Mouse (Mus musculus) liver, adult 2 months (tissue): Measurements from ENCODE around the gene Hoxd12. TPM values are rescaled to one million over a fixed set of nuclear protein-coding genes. Genes with fewer than 3 reads are reported as not detected.

Experiments
- DNase-seq: peaks from one replicate; pipeline ENCODE4 v3.0.0-alpha.2; 2011; ENCODE audit warnings: low read depth, low spot score; ENCODE audit errors: extremely low read depth
- H3K27ac ChIP-seq: fragments of 200-500 bp; replicated peaks from 2 replicates; pipeline ENCODE4 v1.5.1; 2012; ENCODE audit warnings: low read depth, mild to moderate bottlenecking, control low read depth, inconsistent platforms, low read length; ENCODE audit not compliant: insufficient read depth
- H3K27me3 ChIP-seq: fragments of 200-500 bp; 2 replicates; pipeline ENCODE4 v1.6.1; 2012; ENCODE audit warnings: mild to moderate bottlenecking, moderate library complexity, low read length, inconsistent platforms; ENCODE audit not compliant: control insufficient read depth, insufficient read depth
- H3K36me3 ChIP-seq: fragments of 200-500 bp; 2 replicates; pipeline ENCODE4 v1.6.1; 2012; ENCODE audit warnings: low read length, inconsistent platforms; ENCODE audit not compliant: control insufficient read depth, insufficient read depth
- H3K4me1 ChIP-seq: fragments of 200-500 bp; 2 replicates; pipeline ENCODE4 v1.6.1; 2011; ENCODE audit warnings: low read length; ENCODE audit not compliant: control insufficient read depth, insufficient read depth
- H3K4me3 ChIP-seq: fragments of 200-500 bp; 2 replicates; pipeline ENCODE4 v1.5.1; 2011; ENCODE audit warnings: low read depth, mild to moderate bottlenecking, control low read depth, low read length, moderate library complexity; ENCODE audit not compliant: insufficient read depth
- H3K79me2 ChIP-seq: fragments of 200-500 bp; 2 replicates; pipeline ENCODE4 v1.6.1; 2012; ENCODE audit warnings: inconsistent platforms, mild to moderate bottlenecking, low read length, moderate library complexity; ENCODE audit not compliant: control insufficient read depth, insufficient read depth
- H3K9ac ChIP-seq: fragments of 200-500 bp; 2 replicates; pipeline ENCODE4 v1.6.1; 2012; ENCODE audit warnings: low read depth, mild to moderate bottlenecking, control low read depth, inconsistent platforms, low read length
- CTCF ChIP-seq: fragments of 200-500 bp; IDR thresholded peaks from 2 replicates; pipeline ENCODE4 v1.5.1; 2011; ENCODE audit warnings: low read depth, low read length, control low read depth
- POLR2A ChIP-seq: fragments of 200-500 bp; IDR thresholded peaks from 2 replicates; pipeline ENCODE4 v1.6.1; 2011; ENCODE audit warnings: low read length, control low read depth; ENCODE audit not compliant: insufficient read depth; ENCODE audit errors: extremely low read depth
- WGBS: fragments of 180-500 bp; shearing (Covaris S2); methylation state at CpG from one replicate; pipeline ENCODE4 v1.1.7; 2018; 5-methylcytosine and 5-hydroxymethylcytosine counted together
- polyA plus RNA-seq: library from polyadenylated mRNA; depleted of rRNA; stranded (reverse); fragments of >200 nt; gene quantifications from 2 replicates; pipeline ENCODE4 v1.2.3, GENCODE M21; 2012
- total RNA-seq: library from RNA; depleted of rRNA; stranded (reverse); fragments of >200 nt; gene quantifications from 2 replicates; pipeline ENCODE4 v1.2.3, GENCODE M21; 2014

Hoxd12 gene
- total and polyA plus RNA-seq, 2 experiments = not detected

- WGBS = 10% methylated on average over 1 of the region's 1 CpGs
- H3K27me3 ChIP-seq = peaks cover 55% of the 10 kb centered on the region
Measured at GRCm38 (mm10) chr2:74695383-74695782, 20.6 kb downstream of the Hoxd12 start.

GRCm38 (mm10) chr2:74695813-74696430 lies 21.1 kb downstream of the Hoxd12 start:
- H3K36me3 ChIP-seq = no peaks in the 10 kb centered on the region
- TF ChIP-seq CTCF (no peak), POLR2A (no peak)
- H3K27me3 ChIP-seq = peaks cover 59% of the 10 kb centered on the region
- H3K4me1 ChIP-seq = 0 out of 2 replicates have a peak, but pooled peaks cover 1% of the 10 kb centered on the region
- no peak for DNase-seq
- no peak overlapping the region for H3K9ac ChIP-seq
- 7% methylated on average over 7 of the region's 7 CpGs for WGBS
- H3K79me2 ChIP-seq = no peaks in the 10 kb centered on the region
- H3K4me3 ChIP-seq = no peak overlapping the region
- H3K27ac ChIP-seq = no peak overlapping the region

More at GRCm38 (mm10) chr2:74695383-74695782, 20.6 kb downstream of the Hoxd12 start:
- Histone ChIP-seq H3K79me2 (no peaks in the 10 kb centered on the region), H3K4me3 (no peak overlapping the region), H3K27ac (no peak overlapping the region), H3K9ac (no peak overlapping the region), H3K4me1 (0 out of 2 replicates have a peak, but pooled peaks cover 1% of the 10 kb centered on the region), H3K36me3 (no peaks in the 10 kb centered on the region)
- no peak for TF ChIP-seq CTCF
- TF ChIP-seq POLR2A = no peak
- no peak for DNase-seq

DNA sequence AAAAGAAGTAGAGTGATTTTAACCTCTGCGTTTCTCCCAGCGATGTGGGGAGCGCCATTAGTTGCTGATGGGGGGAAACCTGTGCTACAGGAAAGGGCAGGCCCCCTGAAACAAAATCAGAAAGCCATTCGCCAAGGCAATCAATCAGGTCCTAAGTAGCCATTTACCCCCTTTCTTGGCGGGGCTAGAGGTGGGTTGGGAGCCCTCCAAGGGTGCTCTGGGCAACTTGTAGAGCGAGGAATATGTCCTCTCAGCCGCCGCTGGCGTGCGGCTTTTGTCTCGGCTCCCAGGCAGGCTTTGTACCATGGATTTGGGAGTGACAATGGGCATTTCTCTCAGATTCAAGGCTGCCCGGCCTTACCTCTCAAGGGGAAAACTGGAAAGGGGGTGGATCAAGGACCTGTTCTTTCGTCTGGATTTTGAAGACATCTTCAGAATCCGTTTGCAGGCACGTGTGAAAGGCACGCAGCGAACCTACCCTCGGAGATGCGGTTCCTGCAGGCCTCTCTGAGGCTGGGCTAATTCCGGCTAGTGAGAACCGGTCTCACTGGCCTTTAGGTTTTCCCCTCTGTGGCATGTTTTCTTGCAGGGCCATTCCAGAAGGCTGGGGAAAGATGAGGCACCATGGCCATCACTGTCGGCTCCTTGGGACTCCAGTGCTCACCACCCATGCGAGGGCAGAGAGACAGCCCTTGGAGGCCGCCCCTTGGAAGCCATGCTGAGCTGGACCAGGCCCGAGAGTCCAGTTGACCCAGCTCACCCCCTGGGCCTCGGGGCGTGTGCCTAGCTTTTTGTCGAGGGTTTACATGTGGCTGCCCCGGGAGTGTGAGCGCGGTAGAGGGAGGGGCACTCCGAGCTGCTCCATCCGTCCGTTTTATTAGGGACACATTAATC lies 21.9 kb downstream of the Hoxd12 start:
- DNase-seq = no peak
- peaks cover 52% of the 10 kb centered on the region for H3K27me3 ChIP-seq
- no peak for TF ChIP-seq CTCF
- TF ChIP-seq POLR2A = no peak
- H3K4me3 ChIP-seq = no peak overlapping the region
- H3K4me1 ChIP-seq = 0 out of 2 replicates have a peak, but pooled peaks cover 1% of the 10 kb centered on the region
- no peak overlapping the region for H3K27ac ChIP-seq
- 8% methylated on average over 34 of the region's 34 CpGs for WGBS
- no peaks in the 10 kb centered on the region for H3K79me2 ChIP-seq
- no peaks in the 10 kb centered on the region for H3K36me3 ChIP-seq
- no peak overlapping the region for H3K9ac ChIP-seq

DNA sequence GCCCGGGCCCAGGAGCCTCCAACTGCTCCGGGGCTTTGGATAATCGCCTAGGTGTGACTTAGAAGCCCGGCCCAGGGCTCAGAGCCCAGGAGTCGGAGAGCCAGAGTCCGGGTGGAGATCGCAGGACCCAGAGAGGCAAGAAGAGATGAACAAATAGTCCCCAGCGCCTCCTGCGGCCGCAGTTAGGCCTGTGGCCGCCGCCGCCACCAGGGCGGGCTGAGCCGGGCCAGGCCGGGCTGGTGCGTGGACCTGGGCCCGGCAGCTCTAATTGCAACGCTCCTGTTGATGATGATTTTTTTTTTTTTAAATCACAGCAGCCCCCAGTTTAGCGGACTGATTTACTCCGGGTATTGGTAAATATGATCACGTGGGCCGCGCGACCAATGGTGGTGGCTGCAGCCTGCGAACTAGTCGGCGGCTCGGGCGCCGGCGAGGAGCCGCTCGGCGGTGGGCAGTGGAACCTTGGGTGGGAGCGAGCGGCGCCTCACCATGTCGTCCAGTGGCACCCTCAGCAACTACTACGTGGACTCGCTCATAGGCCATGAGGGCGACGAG lies 22.8 kb downstream of the Hoxd12 start, which contains the start of gene Hoxd9:
Gene Hoxd9 (plus strand): TSS at position 161 of the 555 bp plus-strand sequence.
- H3K4me3 ChIP-seq = peak within 1 kb of the TSS; percentile 34; the same call in 1 of the 2 replicates
- no peak for DNase-seq
- peak; percentile 20; the same call in 1 of the 2 replicates for TF ChIP-seq CTCF
- no peak for TF ChIP-seq POLR2A
- no peak within 1 kb of the TSS for H3K9ac ChIP-seq
- H3K79me2 ChIP-seq = no peaks in the 10 kb centered on the region
- H3K4me1 ChIP-seq = 0 out of 2 replicates have a peak, but pooled peaks cover 1% of the 10 kb centered on the region
- no peak within 1 kb of the TSS for H3K27ac ChIP-seq
- no peaks in the 10 kb centered on the region for H3K36me3 ChIP-seq
- peaks cover 43% of the 10 kb centered on the region for H3K27me3 ChIP-seq
- 2% methylated on average over 41 of the region's 43 CpGs for WGBS

DNA sequence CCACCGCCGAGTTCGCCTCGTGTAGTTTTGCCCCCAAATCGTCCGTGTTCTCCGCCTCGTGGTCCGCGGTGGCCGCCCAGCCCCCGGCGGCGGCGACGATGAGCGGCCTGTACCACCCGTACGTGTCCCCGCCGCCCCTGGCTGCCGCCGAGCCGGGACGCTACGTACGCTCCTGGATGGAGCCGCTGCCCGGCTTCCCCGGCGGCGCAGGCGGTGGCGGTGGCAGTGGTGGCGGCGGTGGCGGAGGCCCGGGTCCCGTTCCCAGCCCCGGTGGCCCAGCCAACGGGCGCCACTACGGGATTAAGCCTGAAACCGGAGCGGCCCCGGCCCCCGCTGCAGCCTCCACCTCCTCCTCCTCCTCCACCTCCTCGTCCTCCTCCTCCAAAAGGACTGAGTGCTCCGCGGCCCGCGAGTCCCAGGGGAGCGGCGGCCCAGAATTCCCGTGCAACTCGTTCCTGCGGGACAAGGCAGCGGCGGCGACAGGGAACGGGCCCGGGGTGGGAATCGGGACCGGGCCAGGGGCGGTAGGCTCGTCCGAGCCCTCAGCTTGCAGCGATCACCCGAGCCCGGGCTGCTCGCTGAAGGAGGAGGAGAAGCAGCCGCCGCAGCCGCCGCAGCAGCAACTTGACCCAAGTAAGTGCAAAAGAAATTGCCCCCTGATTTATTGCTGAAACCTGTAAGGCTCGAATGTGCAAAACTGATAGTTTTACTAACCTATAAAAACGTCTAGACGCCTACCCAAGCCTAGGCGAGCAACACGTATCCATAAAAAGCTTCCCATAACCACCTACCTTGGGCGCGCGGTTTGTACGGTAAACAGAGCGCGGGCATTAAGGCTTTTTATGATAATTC lies 23.6 kb downstream of the Hoxd12 start:
- 3% methylated on average over 86 of the region's 86 CpGs for WGBS
- Histone ChIP-seq H3K79me2 (no peaks in the 10 kb centered on the region), H3K27ac (no peak overlapping the region), H3K36me3 (no peaks in the 10 kb centered on the region), H3K9ac (no peak overlapping the region), H3K4me3 (peak overlapping the region; percentile 34; the same call in 1 of the 2 replicates), H3K4me1 (0 out of 2 replicates have a peak, but pooled peaks cover 1% of the 10 kb centered on the region), H3K27me3 (peaks cover 36% of the 10 kb centered on the region)
- DNase-seq = no peak
- TF ChIP-seq POLR2A = no peak
- no peak for TF ChIP-seq CTCF
